Mouse (Mus musculus): ENCODE measurements at regions not wholly inside any gene's neighbourhood (a gene's known extent, or its start where the extent isn't known, plus 50 kb on each side); places are given as distances from the start of the nearest gene placed in this dataset.

- no peak for DNase-seq (ENCODE audit: low read depth)
Observed at GRCm38 (mm10) chr5:45270679-45271078, 179.4 kb downstream of the Qdpr start.

- DNase-seq (ENCODE audit: low read depth): no peak
Observed at GRCm38 (mm10) chr5:45269391-45269790, 180.6 kb downstream of the Qdpr start.

DNA sequence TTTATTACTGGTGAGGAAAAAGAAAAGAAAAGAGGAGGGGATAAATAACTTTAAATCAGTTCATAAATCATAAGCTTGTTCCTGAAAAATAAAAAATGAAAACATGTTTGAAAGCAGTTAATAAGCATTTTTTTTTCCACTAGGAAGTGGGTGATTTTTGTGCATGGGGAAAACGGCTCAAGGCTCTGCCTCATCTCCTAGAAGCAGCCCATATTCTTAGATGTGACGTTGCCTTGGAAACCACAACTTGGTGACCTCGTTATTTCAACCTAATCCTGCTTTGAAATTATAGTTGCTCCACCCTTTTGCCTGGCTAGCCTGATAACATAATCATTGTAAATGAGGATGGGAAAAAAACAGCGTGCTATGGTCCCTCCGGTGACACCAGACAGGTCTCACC, 183.1 kb downstream of the Qdpr start:
- no peak for DNase-seq (ENCODE audit: low read depth)

DNA sequence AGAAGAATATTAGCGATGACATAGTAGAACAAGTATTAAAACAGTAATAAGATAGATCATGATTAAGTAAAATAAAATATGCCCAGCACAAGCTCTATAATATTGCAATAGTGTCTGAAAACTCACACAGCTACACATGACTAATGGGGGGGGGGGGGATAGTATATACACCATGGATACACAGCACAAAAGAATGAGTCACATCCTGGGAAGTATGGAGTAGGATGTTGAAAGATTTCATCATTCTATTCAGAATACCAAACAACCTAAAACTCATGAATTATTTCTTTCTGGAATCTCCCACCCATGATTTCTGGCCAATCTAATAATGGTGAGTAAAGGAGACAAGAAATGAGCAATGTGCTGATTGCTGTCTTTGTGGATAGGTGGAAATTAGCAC, 191.6 kb downstream of the Qdpr start:
- no peak for DNase-seq (ENCODE audit: low read depth)

GRCm38 (mm10) chr5:45256256-45256999, 193.6 kb downstream of the Qdpr start:
- DNase-seq (ENCODE audit: low read depth): no peak

GRCm38 (mm10) chr5:45231856-45232255, 218.2 kb downstream of the Qdpr start:
- no peak for DNase-seq (ENCODE audit: low read depth)

- no peak for DNase-seq (ENCODE audit: low read depth)
Observed at GRCm38 (mm10) chr5:45230097-45230496, 219.9 kb downstream of the Qdpr start.

GRCm38 (mm10) chr5:45229477-45229876, 220.6 kb downstream of the Qdpr start:
- no peak for DNase-seq (ENCODE audit: low read depth)

- no peak for DNase-seq (ENCODE audit: low read depth)
Observed at GRCm38 (mm10) chr5:45228226-45228927, 221.7 kb downstream of the Qdpr start.

DNA sequence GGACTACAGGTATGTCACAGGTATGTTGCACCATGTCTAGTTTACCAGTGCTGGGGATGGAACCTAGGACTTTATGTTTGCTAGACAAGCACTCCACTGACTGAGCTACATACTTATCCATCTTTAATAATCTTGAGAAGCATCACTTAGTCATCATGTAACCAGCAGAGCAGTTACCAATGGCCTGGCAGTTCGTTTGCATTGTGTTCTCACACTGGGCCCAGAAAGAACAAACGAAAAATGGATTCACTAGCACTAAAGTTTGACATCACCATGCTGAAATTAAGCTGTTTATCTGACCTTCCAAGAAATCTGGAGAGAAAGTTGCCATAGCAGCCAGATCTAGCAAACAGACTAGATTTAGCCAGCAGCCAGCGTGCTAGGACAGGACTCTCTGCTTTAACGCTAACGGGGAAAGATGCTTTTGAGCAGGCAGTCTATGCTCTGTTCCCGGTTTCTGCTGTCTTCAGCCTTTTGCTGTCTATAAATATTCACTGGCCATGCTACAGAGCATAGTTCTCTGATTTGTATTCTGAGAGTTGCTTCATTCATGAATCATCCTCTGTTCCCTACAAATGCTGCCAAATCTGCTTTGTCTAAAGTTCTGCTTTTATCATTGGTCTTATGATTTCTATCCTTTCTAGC, 229.6 kb downstream of the Qdpr start:
- DNase-seq (ENCODE audit: low read depth): peak; percentile 19

- DNase-seq (ENCODE audit: low read depth): no peak
Observed at GRCm38 (mm10) chr5:45219558-45219957, 230.5 kb downstream of the Qdpr start.

- no peak for DNase-seq (ENCODE audit: low read depth)
Observed at GRCm38 (mm10) chr5:45219101-45219500, 230.9 kb downstream of the Qdpr start.

- DNase-seq (ENCODE audit: low read depth): no peak
Observed at GRCm38 (mm10) chr5:45214475-45214874, 235.6 kb downstream of the Qdpr start.

- no peak for DNase-seq (ENCODE audit: low read depth)
Observed at GRCm38 (mm10) chr5:45198408-45198807, 251.6 kb downstream of the Qdpr start.

GRCm38 (mm10) chr5:45196159-45196558, 253.9 kb downstream of the Qdpr start:
- DNase-seq (ENCODE audit: low read depth): no peak

DNA sequence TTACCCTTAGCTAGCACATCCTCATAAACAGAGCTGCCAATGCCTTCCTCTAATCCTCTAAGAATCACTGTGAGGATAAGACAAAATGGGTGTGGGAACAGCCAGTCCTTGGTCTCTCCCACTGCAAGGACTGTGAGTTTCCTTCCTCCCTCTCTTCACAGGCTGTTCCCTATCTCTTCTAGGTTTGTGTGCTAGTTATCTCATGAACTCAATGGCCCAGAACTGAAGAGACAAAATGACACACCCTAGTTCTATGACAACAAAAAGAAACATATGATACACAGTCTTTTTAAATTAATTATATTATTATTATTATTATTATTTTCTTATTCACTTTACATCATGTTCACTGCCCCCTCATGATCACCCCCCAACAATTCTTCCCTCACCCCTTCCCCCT, 257.7 kb downstream of the Qdpr start:
- DNase-seq (ENCODE audit: low read depth): no peak

GRCm38 (mm10) chr5:45173035-45173755, 276.8 kb downstream of the Qdpr start:
- DNase-seq (ENCODE audit: low read depth): no peak

GRCm38 (mm10) chr5:45159194-45159593, 290.8 kb downstream of the Qdpr start:
- no peak for DNase-seq (ENCODE audit: low read depth)

GRCm38 (mm10) chr5:45154936-45155335, 295.1 kb downstream of the Qdpr start:
- DNase-seq (ENCODE audit: low read depth): no peak

DNA sequence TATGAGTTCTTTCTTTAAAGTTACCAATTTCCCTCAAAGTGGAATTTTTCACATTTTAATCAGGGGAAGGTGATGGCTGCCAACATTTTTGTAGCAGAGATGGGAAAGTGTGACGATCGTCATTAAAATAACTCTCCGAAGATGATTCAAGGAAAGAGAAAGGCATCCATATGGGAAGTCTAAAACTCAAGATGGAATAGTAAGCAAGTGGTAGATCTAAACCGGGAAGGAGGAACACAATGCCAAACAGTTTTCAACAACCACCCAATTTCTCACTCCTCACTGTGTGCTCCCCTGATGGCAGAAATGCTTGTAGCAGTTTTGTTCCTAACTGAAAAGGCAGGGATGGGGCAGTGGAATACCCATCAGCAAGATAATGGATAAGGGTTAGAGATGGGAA, 305.9 kb downstream of the Qdpr start:
- no peak for DNase-seq (ENCODE audit: low read depth)

GRCm38 (mm10) chr5:45137198-45137973, 312.6 kb downstream of the Qdpr start:
- DNase-seq (ENCODE audit: low read depth): no peak

- peak; percentile 5 for DNase-seq (ENCODE audit: low read depth)
Observed at GRCm38 (mm10) chr5:45136696-45137095, 313.3 kb downstream of the Qdpr start.

All from NIH3T3 (cell line).